Mouse (Mus musculus) kidney, adult 2 months (tissue): ENCODE measurements at regions not wholly inside any gene's neighbourhood (a gene's known extent, or its start where the extent isn't known, plus 50 kb on each side); places are given as distances from the start of the nearest gene placed in this dataset.

Experiments used
- CTCF ChIP-seq: fragments of 200-500 bp; conservative IDR thresholded peaks from 2 replicates; pipeline ENCODE4 v1.5.1; 2011; ENCODE audit warnings: low read depth, mild to moderate bottlenecking, control low read depth, low read length, moderate library complexity, mixed read lengths; ENCODE audit not compliant: insufficient read depth, insufficient read length
- POLR2A ChIP-seq: fragments of 200-500 bp; IDR thresholded peaks from one replicate; pipeline ENCODE4 v1.6.1; 2011; ENCODE audit warnings: low read depth, low read length, control low read depth

DNA sequence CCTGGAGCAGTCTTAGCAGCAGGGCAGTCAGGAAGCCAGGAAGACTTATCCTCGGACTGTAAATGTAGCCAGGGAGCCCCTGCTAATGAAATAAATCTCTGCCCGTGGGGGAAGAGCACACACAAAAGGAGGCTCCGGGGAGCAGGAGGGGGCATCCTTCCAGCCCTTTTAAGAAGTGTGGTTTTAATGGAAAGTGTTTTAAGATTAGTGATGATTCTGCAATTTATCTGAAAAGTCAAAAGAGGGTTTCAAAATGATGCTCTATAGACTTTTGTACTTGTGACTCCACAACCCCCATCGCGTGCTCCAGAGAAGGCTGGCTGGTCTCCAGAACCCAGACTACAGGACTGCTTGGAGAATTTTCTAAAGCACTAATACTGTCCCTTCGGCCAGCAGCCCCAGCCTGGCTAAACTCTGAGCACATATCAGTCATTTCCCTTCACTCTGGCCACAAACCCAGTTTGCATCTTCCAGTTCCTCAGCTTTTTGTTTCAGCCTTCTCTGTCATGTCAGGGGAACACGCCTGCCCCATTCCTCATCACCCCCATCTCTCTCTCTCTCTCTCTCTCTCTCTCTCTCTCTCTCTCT, 202.0 kb upstream of the Spdye4c start:
- no peak for TF ChIP-seq POLR2A
- no peak for TF ChIP-seq CTCF
